Mouse (Mus musculus): ENCODE results near the gene Efcab12. TPM values are rescaled to one million over a fixed set of nuclear protein-coding genes. Genes with fewer than 3 reads are reported as not detected.

Efcab12 gene
- polyA plus RNA-seq, 1 experiment from 2014 or later: 0.42 TPM

- H3K9me3 ChIP-seq (ENCODE audit: control insufficient read depth, low read length): 0 out of 2 replicates have a peak, but pooled peaks cover 4% of the 10 kb centered on the region
- peak; percentile 73 for ATAC-seq (ENCODE audit: insufficient number of reproducible peaks, insufficient read depth, low FRiP score, low read depth)
- peak overlapping the region; percentile 60 to 81 for H3K4me3 ChIP-seq (ENCODE audit: control insufficient read depth in 1 of 2, insufficient read depth in 1 of 2, low read depth in 1 of 2, low read length in 2 of 2)
- H3K4me2 ChIP-seq (ENCODE audit: low read length): peak overlapping the region; percentile 96
- H3K27ac ChIP-seq (replicated peaks in 1 of 2; ENCODE audit: control insufficient read depth in 1 of 2, insufficient read depth in 1 of 2, low read depth in 2 of 2, low read length in 2 of 2): peak overlapping the region; percentile 99
- H3K4me1 ChIP-seq (ENCODE audit: control insufficient read depth in 2 of 2, insufficient read depth in 2 of 2, low read length in 2 of 2): peaks cover 12 to 30% of the 10 kb centered on the region in 2 experiments
- peak overlapping the region; percentile 92 for H3K9ac ChIP-seq (ENCODE audit: low read length)
- H3K27me3 ChIP-seq (ENCODE audit: control insufficient read depth, insufficient read depth, low read length): no peaks in the 10 kb centered on the region
- WGBS: 13% methylated on average over 3 of the region's 3 CpGs
- H3K36me3 ChIP-seq (ENCODE audit: control insufficient read depth, insufficient read depth, low read length): peaks cover 27% of the 10 kb centered on the region
Observed at GRCm38 (mm10) chr6:115775838-115776237, 62.4 kb downstream of the Efcab12 start.

- H3K4me2 ChIP-seq (ENCODE audit: low read length): peak within 1 kb of the TSS; percentile 96
- ATAC-seq (ENCODE audit: insufficient number of reproducible peaks, insufficient read depth, low FRiP score, low read depth): peak; percentile 80
- H3K36me3 ChIP-seq (ENCODE audit: control insufficient read depth, insufficient read depth, low read length): peaks cover 13% of the 10 kb centered on the region
- H3K9ac ChIP-seq (ENCODE audit: low read length): peak within 1 kb of the TSS; percentile 92
- peak within 1 kb of the TSS; percentile 99 for H3K27ac ChIP-seq (replicated peaks in 1 of 2; ENCODE audit: control insufficient read depth in 1 of 2, insufficient read depth in 1 of 2, low read depth in 2 of 2, low read length in 2 of 2)
- H3K27me3 ChIP-seq (ENCODE audit: control insufficient read depth, insufficient read depth, low read length): no peaks in the 10 kb centered on the region
- peak within 1 kb of the TSS; percentile 60 to 81 for H3K4me3 ChIP-seq (ENCODE audit: control insufficient read depth in 1 of 2, insufficient read depth in 1 of 2, low read depth in 1 of 2, low read length in 2 of 2)
- 0 out of 2 replicates have a peak, but pooled peaks cover 4% of the 10 kb centered on the region for H3K9me3 ChIP-seq (ENCODE audit: control insufficient read depth, low read length)
- WGBS: 0% methylated on average over 19 of the region's 28 CpGs
- peaks cover 12 to 30% of the 10 kb centered on the region in 2 experiments for H3K4me1 ChIP-seq (ENCODE audit: control insufficient read depth in 2 of 2, insufficient read depth in 2 of 2, low read length in 2 of 2)
Observed at GRCm38 (mm10) chr6:115774501-115774921, 63.7 kb downstream of the Efcab12 start, which contains the start of gene Cand2. Gene Cand2, plus strand, starts transcription at chr6:115774538.

GRCm38 (mm10) chr6:115773966-115774413, 64.2 kb downstream of the Efcab12 start:
- Histone ChIP-seq H3K27ac (replicated peaks in 1 of 2; ENCODE audit: control insufficient read depth in 1 of 2, insufficient read depth in 1 of 2, low read depth in 2 of 2, low read length in 2 of 2) (peak overlapping the region; percentile 62 to 99), H3K36me3 (ENCODE audit: control insufficient read depth, insufficient read depth, low read length) (peaks cover 9% of the 10 kb centered on the region), H3K27me3 (ENCODE audit: control insufficient read depth, insufficient read depth, low read length) (no peaks in the 10 kb centered on the region), H3K4me3 (ENCODE audit: control insufficient read depth in 1 of 2, insufficient read depth in 1 of 2, low read depth in 1 of 2, low read length in 2 of 2) (peak overlapping the region; percentile 37 to 81), H3K4me1 (ENCODE audit: control insufficient read depth in 2 of 2, insufficient read depth in 2 of 2, low read length in 2 of 2) (peaks cover 12 to 30% of the 10 kb centered on the region in 2 experiments), H3K9ac (ENCODE audit: low read length) (peak overlapping the region; percentile 66), H3K9me3 (ENCODE audit: control insufficient read depth, low read length) (0 out of 2 replicates have a peak, but pooled peaks cover 4% of the 10 kb centered on the region), H3K4me2 (ENCODE audit: low read length) (peak overlapping the region; percentile 96)
- peak; percentile 75 for ATAC-seq (ENCODE audit: insufficient number of reproducible peaks, insufficient read depth, low FRiP score, low read depth)
- under 1% methylated on average over 13 of the region's 14 CpGs for WGBS

GRCm38 (mm10) chr6:115772604-115773003, 65.6 kb downstream of the Efcab12 start:
- Histone ChIP-seq H3K27ac (replicated peaks in 1 of 2; ENCODE audit: control insufficient read depth in 1 of 2, insufficient read depth in 1 of 2, low read depth in 2 of 2, low read length in 2 of 2) (no peak overlapping the region), H3K36me3 (ENCODE audit: control insufficient read depth, insufficient read depth, low read length) (0 out of 2 replicates have a peak, but pooled peaks cover 1% of the 10 kb centered on the region), H3K9me3 (ENCODE audit: control insufficient read depth, low read length) (0 out of 2 replicates have a peak, but pooled peaks cover 4% of the 10 kb centered on the region), H3K27me3 (ENCODE audit: control insufficient read depth, insufficient read depth, low read length) (no peaks in the 10 kb centered on the region), H3K4me1 (ENCODE audit: control insufficient read depth in 2 of 2, insufficient read depth in 2 of 2, low read length in 2 of 2) (peaks cover 12 to 24% of the 10 kb centered on the region in 2 experiments), H3K9ac (ENCODE audit: low read length) (no peak overlapping the region), H3K4me2 (ENCODE audit: low read length) (no peak overlapping the region), H3K4me3 (ENCODE audit: control insufficient read depth in 1 of 2, insufficient read depth in 1 of 2, low read depth in 1 of 2, low read length in 2 of 2) (no peak overlapping the region)
- ATAC-seq (ENCODE audit: insufficient number of reproducible peaks, insufficient read depth, low FRiP score, low read depth): no peak
- WGBS: 100% methylated on average over 1 of the region's 1 CpGs

- H3K4me3 ChIP-seq (ENCODE audit: control insufficient read depth in 1 of 2, insufficient read depth in 1 of 2, low read depth in 1 of 2, low read length in 2 of 2): no peak overlapping the region
- peaks cover 12 to 24% of the 10 kb centered on the region in 2 experiments for H3K4me1 ChIP-seq (ENCODE audit: control insufficient read depth in 2 of 2, insufficient read depth in 2 of 2, low read length in 2 of 2)
- ATAC-seq (ENCODE audit: insufficient number of reproducible peaks, insufficient read depth, low FRiP score, low read depth): no peak
- no peaks in the 10 kb centered on the region for H3K27me3 ChIP-seq (ENCODE audit: control insufficient read depth, insufficient read depth, low read length)
- no peak overlapping the region for H3K4me2 ChIP-seq (ENCODE audit: low read length)
- H3K27ac ChIP-seq (replicated peaks in 1 of 2; ENCODE audit: control insufficient read depth in 1 of 2, insufficient read depth in 1 of 2, low read depth in 2 of 2, low read length in 2 of 2): no peak overlapping the region
- H3K36me3 ChIP-seq (ENCODE audit: control insufficient read depth, insufficient read depth, low read length): no peaks in the 10 kb centered on the region
- 72% methylated on average over 6 of the region's 6 CpGs for WGBS
- H3K9me3 ChIP-seq (ENCODE audit: control insufficient read depth, low read length): 0 out of 2 replicates have a peak, but pooled peaks cover 4% of the 10 kb centered on the region
- H3K9ac ChIP-seq (ENCODE audit: low read length): no peak overlapping the region
Observed at GRCm38 (mm10) chr6:115772201-115772600, 66.0 kb downstream of the Efcab12 start.

GRCm38 (mm10) chr6:115770852-115771251, 67.4 kb downstream of the Efcab12 start:
- H3K4me1 ChIP-seq (ENCODE audit: control insufficient read depth in 2 of 2, insufficient read depth in 2 of 2, low read length in 2 of 2): peaks cover 4 to 11% of the 10 kb centered on the region in 2 experiments; a peak in 2 of 4 replicates
- H3K4me3 ChIP-seq (ENCODE audit: control insufficient read depth in 1 of 2, insufficient read depth in 1 of 2, low read depth in 1 of 2, low read length in 2 of 2): no peak overlapping the region
- no peak overlapping the region for H3K4me2 ChIP-seq (ENCODE audit: low read length)
- no peaks in the 10 kb centered on the region for H3K27me3 ChIP-seq (ENCODE audit: control insufficient read depth, insufficient read depth, low read length)
- H3K9me3 ChIP-seq (ENCODE audit: control insufficient read depth, low read length): 0 out of 2 replicates have a peak, but pooled peaks cover 4% of the 10 kb centered on the region
- ATAC-seq (ENCODE audit: insufficient number of reproducible peaks, insufficient read depth, low FRiP score, low read depth): no peak
- H3K36me3 ChIP-seq (ENCODE audit: control insufficient read depth, insufficient read depth, low read length): no peaks in the 10 kb centered on the region
- H3K9ac ChIP-seq (ENCODE audit: low read length): no peak overlapping the region
- no peak overlapping the region for H3K27ac ChIP-seq (replicated peaks in 1 of 2; ENCODE audit: control insufficient read depth in 1 of 2, insufficient read depth in 1 of 2, low read depth in 2 of 2, low read length in 2 of 2)
- WGBS: 51% methylated on average over 4 of the region's 4 CpGs

GRCm38 (mm10) chr6:115770059-115770670, 68.0 kb downstream of the Efcab12 start:
- H3K27ac ChIP-seq (replicated peaks in 1 of 2; ENCODE audit: control insufficient read depth in 1 of 2, insufficient read depth in 1 of 2, low read depth in 2 of 2, low read length in 2 of 2): no peak overlapping the region
- H3K36me3 ChIP-seq (ENCODE audit: control insufficient read depth, insufficient read depth, low read length): no peaks in the 10 kb centered on the region
- no peak overlapping the region for H3K4me2 ChIP-seq (ENCODE audit: low read length)
- 0 out of 2 replicates have a peak, but pooled peaks cover 4% of the 10 kb centered on the region for H3K9me3 ChIP-seq (ENCODE audit: control insufficient read depth, low read length)
- 80% methylated on average over 20 of the region's 20 CpGs for WGBS
- no peak for ATAC-seq (ENCODE audit: insufficient number of reproducible peaks, insufficient read depth, low FRiP score, low read depth)
- peaks cover 0 to 7% of the 10 kb centered on the region in 2 experiments; a peak in 1 of 4 replicates for H3K4me1 ChIP-seq (ENCODE audit: control insufficient read depth in 2 of 2, insufficient read depth in 2 of 2, low read length in 2 of 2)
- no peak overlapping the region for H3K9ac ChIP-seq (ENCODE audit: low read length)
- H3K4me3 ChIP-seq (ENCODE audit: control insufficient read depth in 1 of 2, insufficient read depth in 1 of 2, low read depth in 1 of 2, low read length in 2 of 2): no peak overlapping the region
- H3K27me3 ChIP-seq (ENCODE audit: control insufficient read depth, insufficient read depth, low read length): no peaks in the 10 kb centered on the region

Data from heart, embryonic 14.5 days (tissue).